Mouse (Mus musculus) lung, adult 2 months (tissue): ENCODE measurements around the gene Max.

Experiments
- CTCF ChIP-seq: fragments of 200-500 bp; IDR thresholded peaks from 2 replicates; pipeline ENCODE4 v1.5.1; 2011; ENCODE audit warnings: mild to moderate bottlenecking, low read length, control low read depth; ENCODE audit not compliant: insufficient read depth
- POLR2A ChIP-seq: fragments of 200-500 bp; IDR thresholded peaks from 2 replicates; pipeline ENCODE4 v1.6.1; 2011; ENCODE audit warnings: low read depth, mild to moderate bottlenecking, control low read depth, low read length, borderline replicate concordance; ENCODE audit errors: extremely low read depth

GRCm38 (mm10) chr12:76961932-76962891, at the start of gene Max:
- TF ChIP-seq CTCF (no peak), POLR2A (peak; percentile 96; the same call in 1 of the 2 replicates)
